Mouse (Mus musculus): ENCODE data around the gene Mphosph9. TPM values are rescaled to one million over a fixed set of nuclear protein-coding genes. Genes with fewer than 3 reads are reported as not detected.
A peak's percentile ranks its signal among the peaks of the same experiment; 100 is the strongest.

The Mphosph9 gene
- total and polyA plus RNA-seq, 3 experiments: 10.4 to 60.8 (median 10.9) TPM

GRCm38 (mm10) chr5:124366721-124367120, 38.9 kb upstream of the Mphosph9 start:
- no peaks in the 10 kb centered on the region for H3K79me2 ChIP-seq (ENCODE audit: control insufficient read depth, insufficient read depth, low read length, poor library complexity)
- peaks cover 0 to 3% of the 10 kb centered on the region in 2 experiments; a peak in 1 of 4 replicates for H3K4me1 ChIP-seq (ENCODE audit: control insufficient read depth in 1 of 2, insufficient read depth in 2 of 2, low read length in 2 of 2)
- no peak overlapping the region for H3K4me3 ChIP-seq (ENCODE audit: control insufficient read depth in 1 of 2, insufficient read depth in 1 of 2, low read depth in 2 of 2, low read length in 2 of 2)
- TF ChIP-seq NELFE (IDR thresholded peaks at IDR 0.05; ENCODE audit: low read depth, low read length): no peak
- no peak for TF ChIP-seq RAD21 (IDR thresholded peaks at IDR 0.05; ENCODE audit: low read depth, low read length)
- no peak for TF ChIP-seq BHLHE40 (IDR thresholded peaks at IDR 0.05; ENCODE audit: borderline replicate concordance, low read depth, low read length)
- no peak for TF ChIP-seq HCFC1 (IDR thresholded peaks at IDR 0.05; ENCODE audit: low read depth, low read length)
- TF ChIP-seq TBP (IDR thresholded peaks at IDR 0.05; ENCODE audit: low read depth, low read length): no peak
- TF ChIP-seq CHD2 (IDR thresholded peaks at IDR 0.05; ENCODE audit: low read length): no peak
- no peak for TF ChIP-seq POLR2A (IDR thresholded peaks at IDR 0.05; ENCODE audit: control insufficient read depth in 1 of 2, insufficient read depth in 1 of 2, low read depth in 1 of 2, low read length in 2 of 2, poor library complexity in 1 of 2)
- no peak for TF ChIP-seq SMC3 (IDR thresholded peaks at IDR 0.05; ENCODE audit: low read depth, low read length)
- TF ChIP-seq SIN3A (IDR thresholded peaks at IDR 0.05; ENCODE audit: low read length): no peak
- TF ChIP-seq MYB (IDR thresholded peaks at IDR 0.05; ENCODE audit: low read depth, low read length): no peak
- no peak for TF ChIP-seq USF1 (IDR thresholded peaks at IDR 0.05; ENCODE audit: low read depth, low read length)
- no peak for TF ChIP-seq POLR2AphosphoS5 (IDR thresholded peaks at IDR 0.05; ENCODE audit: borderline replicate concordance, low read depth, low read length)
- no peak for TF ChIP-seq TAL1 (IDR thresholded peaks at IDR 0.05; ENCODE audit: low read length)
- no peak for TF ChIP-seq MYC (IDR thresholded peaks at IDR 0.05; ENCODE audit: low read depth, low read length)
- no peak for TF ChIP-seq MAX (IDR thresholded peaks at IDR 0.05; ENCODE audit: low read length)
- no peak for TF ChIP-seq TCF12 (IDR thresholded peaks at IDR 0.05; ENCODE audit: low read depth, low read length)
- no peak for TF ChIP-seq ZNF384 (IDR thresholded peaks at IDR 0.05; ENCODE audit: low read depth, low read length)
- no peak for TF ChIP-seq ZC3H11A (IDR thresholded peaks at IDR 0.05; ENCODE audit: low read depth, low read length)
- TF ChIP-seq MEF2A (IDR thresholded peaks at IDR 0.05; ENCODE audit: extremely low read depth, insufficient replicate concordance, low read depth, low read length, poor library complexity, severe bottlenecking): no peak
- TF ChIP-seq MAFK (IDR thresholded peaks at IDR 0.05; ENCODE audit: borderline replicate concordance, low read depth, low read length): no peak
- H3K9me3 ChIP-seq (replicated peaks; ENCODE audit: insufficient read depth, low read length): no peaks in the 10 kb centered on the region
- H3K36me3 ChIP-seq (ENCODE audit: control insufficient read depth in 1 of 2, insufficient read depth in 2 of 2, low read length in 2 of 2): peaks cover 4 to 6% of the 10 kb centered on the region in 2 experiments
- H3K27me3 ChIP-seq (ENCODE audit: control insufficient read depth in 1 of 2, insufficient read depth in 2 of 2, low read length in 2 of 2): no peaks in the 10 kb centered on the region
- H3K27ac ChIP-seq (ENCODE audit: control insufficient read depth, low read depth, low read length): no peak overlapping the region
- H3K9ac ChIP-seq (ENCODE audit: control insufficient read depth, low read depth, low read length, poor library complexity, severe bottlenecking): no peak overlapping the region
- DNase-seq (ENCODE audit: low read depth, low spot score): peak; percentile 24

- Histone ChIP-seq H3K79me2 (ENCODE audit: control insufficient read depth, insufficient read depth, low read length, poor library complexity) (no peaks in the 10 kb centered on the region), H3K4me1 (ENCODE audit: control insufficient read depth in 1 of 2, insufficient read depth in 2 of 2, low read length in 2 of 2) (peaks cover 0 to 3% of the 10 kb centered on the region in 2 experiments; a peak in 1 of 4 replicates), H3K27me3 (ENCODE audit: control insufficient read depth in 1 of 2, insufficient read depth in 2 of 2, low read length in 2 of 2) (no peaks in the 10 kb centered on the region), H3K4me3 (ENCODE audit: control insufficient read depth in 1 of 2, insufficient read depth in 1 of 2, low read depth in 2 of 2, low read length in 2 of 2) (no peak overlapping the region), H3K36me3 (ENCODE audit: control insufficient read depth in 1 of 2, insufficient read depth in 2 of 2, low read length in 2 of 2) (peaks cover 3 to 4% of the 10 kb centered on the region in 2 experiments), H3K9me3 (replicated peaks; ENCODE audit: insufficient read depth, low read length) (no peaks in the 10 kb centered on the region), H3K9ac (ENCODE audit: control insufficient read depth, low read depth, low read length, poor library complexity, severe bottlenecking) (no peak overlapping the region), H3K27ac (ENCODE audit: control insufficient read depth, low read depth, low read length) (no peak overlapping the region)
- DNase-seq (ENCODE audit: low read depth, low spot score): no peak
- no peak for TF ChIP-seq ELF1 (IDR thresholded peaks at IDR 0.05; ENCODE audit: low read depth, low read length)
- no peak for TF ChIP-seq CHD2 (IDR thresholded peaks at IDR 0.05; ENCODE audit: low read length)
- TF ChIP-seq BHLHE40 (IDR thresholded peaks at IDR 0.05; ENCODE audit: borderline replicate concordance, low read depth, low read length): no peak
- TF ChIP-seq HCFC1 (IDR thresholded peaks at IDR 0.05; ENCODE audit: low read depth, low read length): no peak
- TF ChIP-seq NELFE (IDR thresholded peaks at IDR 0.05; ENCODE audit: low read depth, low read length): no peak
- no peak for TF ChIP-seq ZNF384 (IDR thresholded peaks at IDR 0.05; ENCODE audit: low read depth, low read length)
- no peak for TF ChIP-seq RAD21 (IDR thresholded peaks at IDR 0.05; ENCODE audit: low read depth, low read length)
- TF ChIP-seq GABPA (IDR thresholded peaks at IDR 0.05; ENCODE audit: low read depth, low read length): no peak
- TF ChIP-seq ZKSCAN1 (IDR thresholded peaks at IDR 0.05; ENCODE audit: low read depth, low read length): no peak
- no peak for TF ChIP-seq MAX (IDR thresholded peaks at IDR 0.05; ENCODE audit: low read length)
- no peak for TF ChIP-seq GATA1 (IDR thresholded peaks at IDR 0.05; ENCODE audit: low read depth, low read length)
- TF ChIP-seq EP300 (IDR thresholded peaks at IDR 0.05; ENCODE audit: low read depth in 1 of 2, low read length in 2 of 2): no peak
- TF ChIP-seq CTCF (IDR thresholded peaks at IDR 0.05 in 2 of 3, conservative IDR thresholded peaks at IDR 0.05 in 1 of 3; ENCODE audit: control insufficient read depth in 1 of 3, insufficient read depth in 1 of 3, low read depth in 2 of 3, low read length in 3 of 3, poor library complexity in 1 of 3, severe bottlenecking in 1 of 3): no peak
- no peak for TF ChIP-seq ETS1 (IDR thresholded peaks at IDR 0.05; ENCODE audit: low read depth, low read length)
- no peak for TF ChIP-seq CHD1 (IDR thresholded peaks at IDR 0.05; ENCODE audit: low read depth, low read length)
Measured at GRCm38 (mm10) chr5:124365754-124366153, 38.0 kb upstream of the Mphosph9 start.

All from MEL (cell line).